Mouse (Mus musculus): ENCODE data around the gene Rhoj.

DNA sequence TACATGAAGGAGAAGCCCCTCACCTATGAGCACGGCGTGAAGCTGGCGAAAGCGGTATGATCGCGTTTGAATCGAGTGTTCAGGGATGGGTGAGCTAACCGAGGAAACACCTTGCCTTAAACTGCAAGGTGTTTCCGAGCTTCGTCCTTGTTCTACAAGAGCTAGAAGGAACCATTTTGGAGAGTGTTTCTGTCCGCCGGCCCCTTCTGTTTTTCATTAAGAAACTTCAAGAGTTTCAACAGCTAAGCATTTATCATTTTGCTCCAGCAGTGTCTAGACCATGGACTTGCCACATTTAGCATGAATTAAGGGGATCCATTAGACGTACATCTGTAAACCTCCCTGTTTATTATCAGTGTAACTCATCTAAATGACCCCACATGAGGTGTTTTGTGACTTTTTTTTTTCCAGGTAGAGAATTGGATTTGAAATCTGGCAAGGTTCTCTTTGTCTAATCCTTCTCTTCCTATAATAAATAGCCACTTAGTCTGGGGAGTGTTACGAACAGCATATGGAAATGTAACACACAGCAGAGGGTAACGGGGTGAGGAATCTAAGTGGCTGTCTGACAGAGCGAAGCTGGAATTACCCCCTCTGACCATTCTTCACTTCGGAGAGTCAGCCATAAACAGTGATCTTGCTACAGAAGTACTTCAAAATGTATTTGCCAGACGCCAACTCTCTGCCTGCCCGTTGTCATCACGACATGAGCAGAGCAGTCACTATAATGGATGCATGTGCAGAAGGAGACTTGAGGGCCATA is 86.1 kb downstream of the Rhoj start:
- TF ChIP-seq GATA1 (IDR thresholded peaks at IDR 0.05; ENCODE audit: low read length) (no peak), TAL1 (IDR thresholded peaks at IDR 0.05; ENCODE audit: low read length) (no peak)

All from erythroblast, embryonic 14.5 days (primary cell).